Mouse (Mus musculus): ENCODE data around the gene Gm43064.

Gene Gm43064

GRCm38 (mm10) chr3:103853804-103854203 lies 44.4 kb downstream of the Gm43064 start:
- no peak for DNase-seq (ENCODE audit: low read depth, low spot score)

GRCm38 (mm10) chr3:103857036-103857805 lies 47.8 kb downstream of the Gm43064 start:
- no peak for DNase-seq (ENCODE audit: low read depth, low spot score)

GRCm38 (mm10) chr3:103857977-103858563 lies 48.7 kb downstream of the Gm43064 start:
- DNase-seq (ENCODE audit: low read depth, low spot score) = no peak

- no peak for DNase-seq (ENCODE audit: low read depth, low spot score)
Observed at GRCm38 (mm10) chr3:103858881-103859801, 49.8 kb downstream of the Gm43064 start, which contains the start of gene Ptpn22. Ptpn22 (plus strand) TSS chr3:103859795.

- DNase-seq (ENCODE audit: low read depth, low spot score) = no peak
Observed at GRCm38 (mm10) chr3:103859851-103860391, 50.5 kb downstream of the Gm43064 start.

- no peak for DNase-seq (ENCODE audit: low read depth, low spot score)
Observed at GRCm38 (mm10) chr3:103862721-103863220, 53.4 kb downstream of the Gm43064 start.

GRCm38 (mm10) chr3:103864200-103864599 lies 54.8 kb downstream of the Gm43064 start:
- no peak for DNase-seq (ENCODE audit: low read depth, low spot score)

- DNase-seq (ENCODE audit: low read depth, low spot score) = no peak
Observed at GRCm38 (mm10) chr3:103867424-103867971, 58.1 kb downstream of the Gm43064 start.

- DNase-seq (ENCODE audit: low read depth, low spot score) = no peak
Observed at GRCm38 (mm10) chr3:103868008-103868407, 58.6 kb downstream of the Gm43064 start.

GRCm38 (mm10) chr3:103872663-103873098 lies 63.3 kb downstream of the Gm43064 start:
- DNase-seq (ENCODE audit: low read depth, low spot score) = no peak

GRCm38 (mm10) chr3:103874329-103874728 lies 65.0 kb downstream of the Gm43064 start:
- DNase-seq (ENCODE audit: low read depth, low spot score) = no peak

- no peak for DNase-seq (ENCODE audit: low read depth, low spot score)
Observed at GRCm38 (mm10) chr3:103885946-103886345, 76.6 kb downstream of the Gm43064 start.

GRCm38 (mm10) chr3:103887581-103887980 lies 78.2 kb downstream of the Gm43064 start:
- peak; percentile 50 for DNase-seq (ENCODE audit: low read depth, low spot score)

Measured in mesoderm, embryonic 11.5 days (tissue).